Mouse (Mus musculus) testis, adult 2 months (tissue): Measurements from ENCODE around the gene Mcoln2.

Experiments
- CTCF ChIP-seq: fragments of 200-500 bp; IDR thresholded peaks from 2 replicates; pipeline ENCODE4 v1.5.1; 2012; ENCODE audit warnings: low read depth, mild to moderate bottlenecking, inconsistent platforms, low read length, moderate library complexity; ENCODE audit not compliant: control insufficient read depth, insufficient read depth, insufficient replicate concordance
- POLR2A ChIP-seq: fragments of 200-500 bp; IDR thresholded peaks from 2 replicates; pipeline ENCODE4 v1.6.1; 2012; ENCODE audit warnings: low read depth, mild to moderate bottlenecking, inconsistent platforms, low read length, moderate library complexity; ENCODE audit not compliant: control insufficient read depth

DNA sequence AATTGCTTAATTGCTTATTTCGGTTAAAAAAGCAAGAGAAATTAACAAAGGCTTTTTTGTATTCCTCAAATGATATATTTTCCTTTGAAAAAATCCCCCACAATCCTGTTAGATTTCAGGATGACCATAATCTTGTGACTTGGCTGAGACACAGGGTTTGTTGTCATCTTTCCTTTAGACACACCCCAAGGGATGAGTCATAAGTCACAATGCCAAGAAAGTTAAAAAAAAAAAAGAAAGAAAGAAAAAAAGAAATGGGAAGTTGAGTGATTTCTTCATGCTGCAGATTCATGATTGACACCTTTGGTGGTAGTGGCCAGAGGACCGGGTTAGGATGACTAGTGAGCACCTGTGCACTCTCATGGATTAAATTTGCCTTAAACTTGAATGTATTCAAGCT, 39.3 kb upstream of the Mcoln2 start:
- no peak for TF ChIP-seq POLR2A
- TF ChIP-seq CTCF = no peak
